Mouse (Mus musculus): Measurements from ENCODE around the gene Sdk1. TPM values are rescaled to one million over a fixed set of nuclear protein-coding genes. Genes with fewer than 3 reads are reported as not detected.
A peak's percentile ranks its signal among the peaks of the same experiment; 100 is the strongest.

Sdk1 gene
- polyA plus RNA-seq (2012; ENCODE audit: insufficient read depth, low replicate concordance), result not detected in 2 replicates

- TF ChIP-seq GATA1 (IDR thresholded peaks at IDR 0.05; ENCODE audit: borderline replicate concordance, low read length) (no peak), FLI1 (IDR thresholded peaks at IDR 0.05; ENCODE audit: low read length) (no peak)
- Histone ChIP-seq H3K4me1 (peaks cover 19% of the 10 kb centered on the region), H3K4me3 (replicated peaks) (peak within 1 kb of the TSS; percentile 91), H3K27me3 (replicated peaks) (peaks cover 65% of the 10 kb centered on the region), H3K36me3 (replicated peaks; ENCODE audit: low read length) (no peaks in the 10 kb centered on the region), H3K9me3 (peaks cover 7% of the 10 kb centered on the region; the same call in 1 of the 2 replicates)
Observed at GRCm38 (mm10) chr5:141240841-141241543, at the start of gene Sdk1. Gene Sdk1 (plus strand): TSS chr5:141241490.

GRCm38 (mm10) chr5:141197278-141197677 is 44.0 kb upstream of the Sdk1 start:
- H3K4me1 ChIP-seq, result no peaks in the 10 kb centered on the region
- H3K27me3 ChIP-seq (replicated peaks), result no peaks in the 10 kb centered on the region
- H3K4me3 ChIP-seq (replicated peaks), result no peak overlapping the region
- 0 out of 2 replicates have a peak, but pooled peaks cover 8% of the 10 kb centered on the region for H3K9me3 ChIP-seq
- TF ChIP-seq GATA1 (IDR thresholded peaks at IDR 0.05; ENCODE audit: borderline replicate concordance, low read length), result no peak
- TF ChIP-seq FLI1 (IDR thresholded peaks at IDR 0.05; ENCODE audit: low read length), result no peak
- no peaks in the 10 kb centered on the region for H3K36me3 ChIP-seq (replicated peaks; ENCODE audit: low read length)

GRCm38 (mm10) chr5:141202276-141203065 is 38.8 kb upstream of the Sdk1 start:
- TF ChIP-seq FLI1 (IDR thresholded peaks at IDR 0.05; ENCODE audit: low read length), result no peak
- TF ChIP-seq GATA1 (IDR thresholded peaks at IDR 0.05; ENCODE audit: borderline replicate concordance, low read length), result no peak
- Histone ChIP-seq H3K4me3 (replicated peaks) (no peak overlapping the region), H3K4me1 (no peaks in the 10 kb centered on the region), H3K9me3 (0 out of 2 replicates have a peak, but pooled peaks cover 2% of the 10 kb centered on the region), H3K36me3 (replicated peaks; ENCODE audit: low read length) (no peaks in the 10 kb centered on the region), H3K27me3 (replicated peaks) (no peaks in the 10 kb centered on the region)

- no peaks in the 10 kb centered on the region for H3K27me3 ChIP-seq (replicated peaks)
- H3K4me3 ChIP-seq (replicated peaks), result no peak overlapping the region
- TF ChIP-seq FLI1 (IDR thresholded peaks at IDR 0.05; ENCODE audit: low read length), result no peak
- peaks cover 24% of the 10 kb centered on the region for H3K9me3 ChIP-seq
- H3K36me3 ChIP-seq (replicated peaks; ENCODE audit: low read length), result no peaks in the 10 kb centered on the region
- no peaks in the 10 kb centered on the region for H3K4me1 ChIP-seq
Observed at GRCm38 (mm10) chr5:141207061-141207460, 34.2 kb upstream of the Sdk1 start.

- TF ChIP-seq FLI1 (IDR thresholded peaks at IDR 0.05; ENCODE audit: low read length), result no peak
- TF ChIP-seq GATA1 (IDR thresholded peaks at IDR 0.05; ENCODE audit: borderline replicate concordance, low read length), result no peak
- Histone ChIP-seq H3K9me3 (peaks cover 10% of the 10 kb centered on the region), H3K27me3 (replicated peaks) (no peaks in the 10 kb centered on the region), H3K4me3 (replicated peaks) (no peak overlapping the region), H3K4me1 (no peaks in the 10 kb centered on the region), H3K36me3 (replicated peaks; ENCODE audit: low read length) (no peaks in the 10 kb centered on the region)
Observed at GRCm38 (mm10) chr5:141225243-141225642, 16.0 kb upstream of the Sdk1 start.

- Histone ChIP-seq H3K36me3 (replicated peaks; ENCODE audit: low read length) (no peaks in the 10 kb centered on the region), H3K4me1 (no peaks in the 10 kb centered on the region), H3K4me3 (replicated peaks) (no peak overlapping the region), H3K9me3 (peaks cover 4% of the 10 kb centered on the region; the same call in 1 of the 2 replicates), H3K27me3 (replicated peaks) (peaks cover 8% of the 10 kb centered on the region)
- no peak for TF ChIP-seq FLI1 (IDR thresholded peaks at IDR 0.05; ENCODE audit: low read length)
- TF ChIP-seq GATA1 (IDR thresholded peaks at IDR 0.05; ENCODE audit: borderline replicate concordance, low read length), result no peak
Observed at GRCm38 (mm10) chr5:141234326-141234725, 7.0 kb upstream of the Sdk1 start.

GRCm38 (mm10) chr5:141239401-141239800 is 1.9 kb upstream of the Sdk1 start:
- H3K36me3 ChIP-seq (replicated peaks; ENCODE audit: low read length), result no peaks in the 10 kb centered on the region
- TF ChIP-seq FLI1 (IDR thresholded peaks at IDR 0.05; ENCODE audit: low read length) (no peak), GATA1 (IDR thresholded peaks at IDR 0.05; ENCODE audit: borderline replicate concordance, low read length) (no peak)
- H3K27me3 ChIP-seq (replicated peaks), result peaks cover 58% of the 10 kb centered on the region
- H3K4me1 ChIP-seq, result peaks cover 19% of the 10 kb centered on the region
- no peak overlapping the region for H3K4me3 ChIP-seq (replicated peaks)
- peaks cover 7% of the 10 kb centered on the region; the same call in 1 of the 2 replicates for H3K9me3 ChIP-seq

- TF ChIP-seq FLI1 (IDR thresholded peaks at IDR 0.05; ENCODE audit: low read length), result no peak
Observed at GRCm38 (mm10) chr5:141240441-141240840, 849 bp upstream of the Sdk1 start.

GRCm38 (mm10) chr5:141241645-141242284 is 475 bp downstream of the Sdk1 start:
- peak overlapping the region; percentile 91 for H3K4me3 ChIP-seq (replicated peaks)
- no peak for TF ChIP-seq GATA1 (IDR thresholded peaks at IDR 0.05; ENCODE audit: borderline replicate concordance, low read length)
- H3K9me3 ChIP-seq, result peaks cover 7% of the 10 kb centered on the region; the same call in 1 of the 2 replicates
- no peaks in the 10 kb centered on the region for H3K36me3 ChIP-seq (replicated peaks; ENCODE audit: low read length)
- peaks cover 65% of the 10 kb centered on the region for H3K27me3 ChIP-seq (replicated peaks)
- H3K4me1 ChIP-seq, result peaks cover 19% of the 10 kb centered on the region

More at GRCm38 (mm10) chr5:141240441-141240840, 849 bp upstream of the Sdk1 start:
- Histone ChIP-seq H3K9me3 (peaks cover 7% of the 10 kb centered on the region; the same call in 1 of the 2 replicates), H3K27me3 (replicated peaks) (peaks cover 63% of the 10 kb centered on the region), H3K4me1 (peaks cover 19% of the 10 kb centered on the region), H3K36me3 (replicated peaks; ENCODE audit: low read length) (no peaks in the 10 kb centered on the region), H3K4me3 (replicated peaks) (peak overlapping the region; percentile 53)

Data from megakaryocyte, embryonic 14.5 days (primary cell).